Mouse (Mus musculus) kidney, postnatal 36 days (tissue): ENCODE measurements around the gene Trappc2l.
A peak's percentile ranks its signal among the peaks of the same experiment; 100 is the strongest.

Experiments
- DNase-seq, 2 experiments: peaks; one replicate each; pipeline ENCODE4 v3.0.0; 2021 to 2022; ENCODE audit warnings: mixed read lengths in 2 of 2

Trappc2l gene

GRCm38 (mm10) chr8:122580926-122581325, 30.5 kb upstream of the Trappc2l start:
- DNase-seq = no peak

- no peak for DNase-seq
Observed at GRCm38 (mm10) chr8:122584981-122585380, 26.5 kb upstream of the Trappc2l start.

- DNase-seq = no peak
Observed at GRCm38 (mm10) chr8:122585411-122585891, 26.0 kb upstream of the Trappc2l start.

GRCm38 (mm10) chr8:122586171-122586570, 25.3 kb upstream of the Trappc2l start:
- DNase-seq = no peak

GRCm38 (mm10) chr8:122586749-122587148, 24.7 kb upstream of the Trappc2l start:
- no peak for DNase-seq

GRCm38 (mm10) chr8:122593240-122593639, 18.2 kb upstream of the Trappc2l start:
- DNase-seq = no peak

- DNase-seq = no peak
Observed at GRCm38 (mm10) chr8:122593783-122594507, 17.5 kb upstream of the Trappc2l start.

GRCm38 (mm10) chr8:122596031-122596430, 15.4 kb upstream of the Trappc2l start:
- DNase-seq = no peak

DNA sequence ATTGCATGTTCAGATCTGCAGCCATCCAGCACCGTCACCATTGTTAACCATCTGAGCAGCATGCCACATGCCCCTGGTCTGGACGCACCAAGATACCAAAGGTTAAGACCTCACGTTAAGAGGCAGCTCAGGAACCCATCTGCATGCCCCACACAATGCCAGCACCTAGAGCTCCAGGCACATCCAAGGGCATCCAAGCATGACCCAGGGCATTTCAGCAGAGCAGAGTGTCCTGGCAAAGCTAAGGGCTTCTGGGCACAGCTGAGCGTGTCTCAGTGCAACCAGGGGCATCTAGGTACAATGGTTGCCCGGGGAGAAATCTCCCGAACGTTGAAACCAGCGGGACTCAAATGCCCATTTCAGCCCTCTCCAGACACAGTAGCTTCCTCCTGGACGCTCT, 10.8 kb upstream of the Trappc2l start:
- peak; percentile 79 to 84 for DNase-seq

GRCm38 (mm10) chr8:122604640-122605039, 6.8 kb upstream of the Trappc2l start:
- no peak for DNase-seq

DNA sequence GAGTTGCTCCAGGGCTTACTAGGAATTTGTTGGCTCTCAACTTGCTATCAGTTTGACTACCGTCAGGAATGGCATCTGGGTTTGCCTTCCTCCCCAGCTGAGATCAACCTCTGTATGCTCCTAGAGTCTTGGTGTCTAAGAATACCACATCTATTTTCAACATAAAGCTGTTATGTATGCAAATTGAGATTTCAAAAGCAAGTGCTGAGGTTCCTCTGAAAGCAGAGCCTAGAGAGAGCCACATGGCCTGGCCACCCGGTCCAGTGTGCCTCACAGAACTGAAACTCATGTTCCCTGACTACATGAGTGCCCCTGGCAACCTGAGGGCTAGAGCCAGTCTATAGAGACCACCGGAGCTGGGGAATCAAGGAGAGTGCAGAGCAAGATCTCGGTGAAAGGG, 6.1 kb upstream of the Trappc2l start:
- DNase-seq = no peak

DNA sequence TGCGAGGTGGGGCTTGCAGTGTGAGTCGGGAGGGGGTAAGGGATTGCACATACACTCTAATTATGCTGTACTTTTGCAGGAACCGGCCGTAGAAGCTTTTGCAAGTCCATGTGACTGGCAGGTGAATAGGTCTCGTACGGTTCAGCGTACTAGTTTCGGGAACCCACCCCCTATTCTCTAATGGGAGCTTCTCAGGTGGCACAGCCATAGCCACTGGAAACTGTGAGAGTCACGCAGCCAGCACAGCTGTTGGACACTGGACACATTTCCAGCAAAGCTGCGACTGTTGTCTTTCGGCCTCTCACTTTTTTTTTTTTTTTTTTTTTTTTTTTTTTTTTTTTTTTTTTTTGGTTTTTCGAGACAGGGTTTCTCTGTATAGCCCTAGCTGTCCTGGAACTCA, 4.6 kb upstream of the Trappc2l start:
- no peak for DNase-seq

DNA sequence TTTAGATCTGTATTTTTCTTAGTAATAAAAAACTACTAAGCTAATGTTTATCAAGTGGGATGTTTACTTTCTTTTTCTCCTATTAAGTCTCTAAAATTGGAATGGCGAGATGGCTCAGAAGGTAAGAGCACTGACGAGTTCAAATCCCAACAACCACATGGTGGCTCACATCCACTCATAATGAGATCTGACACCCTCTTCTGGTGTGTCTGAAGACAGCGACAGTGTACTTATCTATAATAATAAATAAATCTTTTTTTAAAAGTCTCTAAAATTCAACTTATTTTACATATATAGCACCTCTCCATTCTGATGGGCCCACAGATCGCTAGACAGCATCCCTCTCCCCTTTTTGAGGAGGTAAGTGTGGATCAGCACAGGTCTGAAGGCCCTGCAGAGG, 1.2 kb upstream of the Trappc2l start:
- DNase-seq = no peak

GRCm38 (mm10) chr8:122610612-122611277, 695 bp upstream of the Trappc2l start:
- peak; percentile 23 to 42 for DNase-seq

DNA sequence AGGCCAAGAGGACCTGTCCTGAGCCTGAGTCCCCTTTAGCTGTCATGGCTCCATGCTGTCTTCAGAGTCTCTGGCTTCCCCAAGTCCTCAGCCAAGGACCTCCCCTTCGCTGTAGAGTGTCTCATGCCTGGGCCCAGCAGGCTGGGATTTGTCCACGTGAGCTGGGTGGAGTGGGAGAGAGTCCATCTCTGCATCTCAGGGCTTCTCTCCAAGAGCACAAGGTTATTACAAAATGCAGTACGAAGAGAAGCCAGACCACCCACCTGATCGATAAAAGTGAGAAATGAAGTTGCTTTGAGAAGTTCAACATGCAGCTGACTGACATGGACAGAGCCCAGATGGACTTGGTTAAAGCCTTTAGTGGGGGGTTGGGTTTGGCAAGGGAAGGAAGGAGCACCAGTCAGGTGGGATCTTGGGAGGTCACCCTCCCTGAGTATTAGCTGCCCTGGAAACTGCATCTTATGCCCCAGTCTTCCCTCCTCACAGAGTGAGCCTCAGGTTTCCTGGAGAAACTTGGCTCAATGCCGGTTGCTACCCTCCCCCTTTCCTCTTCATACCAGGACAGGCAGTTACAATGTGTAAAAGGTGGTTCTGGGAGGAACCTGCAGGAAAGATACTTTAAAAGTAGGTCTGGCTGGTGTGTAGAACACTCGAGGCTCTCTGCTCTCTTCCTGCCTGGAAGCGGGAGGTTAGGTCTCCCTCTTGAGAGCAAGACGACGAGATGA, 4.9 kb downstream of the Trappc2l start:
- peak in 1 of 2 experiments; percentile 21 for DNase-seq

GRCm38 (mm10) chr8:122617947-122618546, 6.6 kb downstream of the Trappc2l start:
- peak; percentile 82 to 93 for DNase-seq

- no peak for DNase-seq
Observed at GRCm38 (mm10) chr8:122618660-122619378, 7.4 kb downstream of the Trappc2l start.

DNA sequence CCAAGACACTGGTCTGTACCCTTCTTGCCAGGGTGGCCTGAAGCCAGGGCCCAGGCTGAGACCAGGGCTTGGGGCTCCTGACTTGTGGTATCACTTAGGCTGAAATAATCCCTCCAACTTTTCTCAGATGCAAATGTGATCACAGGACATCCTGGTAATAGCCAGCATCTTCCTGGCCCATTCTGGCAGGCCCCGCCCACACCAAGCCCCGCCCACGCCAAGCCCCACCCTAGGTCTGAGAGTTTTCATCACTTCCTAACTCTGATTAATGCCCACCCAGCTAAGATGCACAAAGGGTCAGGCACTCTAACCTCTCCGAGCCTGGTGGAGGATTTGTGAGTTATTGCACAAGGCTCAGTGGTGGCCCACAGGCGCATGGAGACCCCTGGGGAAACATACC, 9.0 kb downstream of the Trappc2l start:
- DNase-seq = peak in 1 of 2 experiments; percentile 19

- DNase-seq = peak in 1 of 2 experiments; percentile 34
Observed at GRCm38 (mm10) chr8:122622727-122623126, 11.3 kb downstream of the Trappc2l start, which contains the start of gene Pabpn1l. Gene Pabpn1l, minus strand, starts transcription at chr8:122622739.

GRCm38 (mm10) chr8:122623844-122624642, 12.6 kb downstream of the Trappc2l start:
- no peak for DNase-seq

DNA sequence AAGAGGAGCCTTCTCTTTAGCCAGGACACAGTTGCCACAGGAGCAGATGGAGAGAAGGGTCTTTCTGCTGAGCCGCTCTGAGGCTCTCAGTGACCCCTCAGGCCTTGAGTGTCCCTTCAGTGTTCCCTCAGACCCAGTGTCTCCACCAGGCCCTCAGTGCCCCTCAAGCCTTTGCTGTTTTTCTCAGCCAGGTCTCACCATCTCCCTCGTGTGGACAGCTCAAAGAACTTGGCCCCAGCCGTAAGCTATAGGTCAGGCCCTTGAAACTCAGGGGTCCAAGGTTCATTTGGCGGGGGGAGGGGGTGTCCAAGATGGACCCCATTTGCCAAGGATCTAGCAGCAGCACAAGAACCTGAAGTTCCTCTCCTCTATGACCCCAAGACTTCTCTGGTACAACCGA, 13.2 kb downstream of the Trappc2l start:
- no peak for DNase-seq
